11 mouse cellular contexts compared by ENCODE assay signal in genomic region chr13:107602149-107602548, GRCm38 (mm10).
"Had no signal": no experiment of that assay in that cellular context is flagged by ENCODE, and none has a peak within 500 bp of the region (broad histone marks: within the 10 kb centered on the region; RNA-seq: fewer than 3 reads in every experiment).

No protein-coding gene starts in this region.

- DNase-seq: kidney, postnatal 14 days; left cerebral cortex, postnatal 4 days; liver, embryonic 13.5 days; liver, postnatal 0 days; right cerebral cortex, postnatal 4 days; spleen, adult 18-20 months; thymus, adult 2 months; thymus, postnatal 25 days had no signal

- H3K27me3 ChIP-seq: limb, embryonic 15.5 days; liver, embryonic 13.5 days; lung, embryonic 15.5 days had no signal

- H3K4me1 ChIP-seq: limb, embryonic 15.5 days had no signal

- H3K9me3 ChIP-seq: limb, embryonic 15.5 days; liver, embryonic 13.5 days; lung, embryonic 15.5 days had no signal

- H3K4me2 ChIP-seq: limb, embryonic 15.5 days; liver, embryonic 13.5 days; lung, embryonic 15.5 days; midbrain, embryonic 13.5 days had no signal

- H3K9ac ChIP-seq: limb, embryonic 15.5 days; liver, embryonic 13.5 days; liver, postnatal 0 days; lung, embryonic 15.5 days; midbrain, embryonic 13.5 days had no signal

- H3K36me3 ChIP-seq: limb, embryonic 15.5 days; liver, embryonic 13.5 days; lung, embryonic 15.5 days; midbrain, embryonic 13.5 days had no signal

- H3K27ac ChIP-seq: limb, embryonic 15.5 days; liver, embryonic 13.5 days; lung, embryonic 15.5 days; midbrain, embryonic 13.5 days had no signal

- H3K4me3 ChIP-seq: limb, embryonic 15.5 days; liver, embryonic 13.5 days; lung, embryonic 15.5 days; midbrain, embryonic 13.5 days had no signal

- ATAC-seq: liver, postnatal 0 days; midbrain, embryonic 13.5 days had no signal
